Mouse (Mus musculus): ENCODE results near the gene Pdgfa. TPM values are rescaled to one million over a fixed set of nuclear protein-coding genes. Genes with fewer than 3 reads are reported as not detected.

Gene Pdgfa
- polyA plus RNA-seq, 1 experiment, result 56.4 TPM

DNA sequence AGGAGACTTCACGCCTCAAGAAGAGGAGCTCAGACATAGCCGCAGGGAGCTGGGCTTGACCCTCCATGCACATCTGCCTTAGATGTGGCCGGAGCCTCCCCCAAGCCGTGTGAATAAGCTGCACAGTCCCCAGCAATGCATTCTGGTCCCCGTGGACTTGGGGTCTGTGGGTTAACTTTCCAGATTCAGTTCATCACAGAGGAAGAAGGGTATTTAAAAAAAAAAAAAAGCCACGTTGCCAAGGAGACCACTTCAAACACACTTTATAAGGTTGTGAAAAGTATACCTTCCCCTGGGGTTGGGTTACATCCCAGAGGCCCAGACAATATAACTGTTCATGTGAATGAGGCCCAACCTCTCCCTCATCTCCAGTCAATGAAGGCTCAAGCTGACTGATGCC lies 37.6 kb upstream of the Pdgfa start:
- H3K79me3 ChIP-seq (ENCODE audit: low read depth), result no peaks in the 10 kb centered on the region
- no peak overlapping the region for H3ac ChIP-seq (ENCODE audit: control insufficient read depth, insufficient read length, low read depth)
- no peaks in the 10 kb centered on the region for H3K27me3 ChIP-seq (ENCODE audit: control insufficient read depth, insufficient read depth, insufficient read length)
- no peaks in the 10 kb centered on the region for H3K36me3 ChIP-seq (ENCODE audit: control insufficient read depth, insufficient read depth)
- no peak for TF ChIP-seq CEBPB (IDR thresholded peaks at IDR 0.05; ENCODE audit: low read depth)
- no peak for TF ChIP-seq USF1 (IDR thresholded peaks at IDR 0.05; ENCODE audit: low read depth)
- TF ChIP-seq CTCF (IDR thresholded peaks at IDR 0.05; ENCODE audit: control insufficient read depth, insufficient read depth, insufficient read length), result no peak
- TF ChIP-seq MYOG (IDR thresholded peaks at IDR 0.05; ENCODE audit: control insufficient read depth, extremely low read depth, insufficient read length), result no peak
- TF ChIP-seq MYOD1 (IDR thresholded peaks at IDR 0.05; ENCODE audit: control insufficient read depth, insufficient read length, low read depth), result no peak
- no peak for TF ChIP-seq FOSL1 (IDR thresholded peaks at IDR 0.05; ENCODE audit: insufficient read depth, low read length, poor library complexity, severe bottlenecking)
- no peak for TF ChIP-seq MAX (IDR thresholded peaks at IDR 0.05)
- no peaks in the 10 kb centered on the region for H3K79me2 ChIP-seq (ENCODE audit: control insufficient read depth, insufficient read depth)
- no peak overlapping the region for H3K4me3 ChIP-seq (ENCODE audit: insufficient read depth, poor library complexity, severe bottlenecking)

DNA sequence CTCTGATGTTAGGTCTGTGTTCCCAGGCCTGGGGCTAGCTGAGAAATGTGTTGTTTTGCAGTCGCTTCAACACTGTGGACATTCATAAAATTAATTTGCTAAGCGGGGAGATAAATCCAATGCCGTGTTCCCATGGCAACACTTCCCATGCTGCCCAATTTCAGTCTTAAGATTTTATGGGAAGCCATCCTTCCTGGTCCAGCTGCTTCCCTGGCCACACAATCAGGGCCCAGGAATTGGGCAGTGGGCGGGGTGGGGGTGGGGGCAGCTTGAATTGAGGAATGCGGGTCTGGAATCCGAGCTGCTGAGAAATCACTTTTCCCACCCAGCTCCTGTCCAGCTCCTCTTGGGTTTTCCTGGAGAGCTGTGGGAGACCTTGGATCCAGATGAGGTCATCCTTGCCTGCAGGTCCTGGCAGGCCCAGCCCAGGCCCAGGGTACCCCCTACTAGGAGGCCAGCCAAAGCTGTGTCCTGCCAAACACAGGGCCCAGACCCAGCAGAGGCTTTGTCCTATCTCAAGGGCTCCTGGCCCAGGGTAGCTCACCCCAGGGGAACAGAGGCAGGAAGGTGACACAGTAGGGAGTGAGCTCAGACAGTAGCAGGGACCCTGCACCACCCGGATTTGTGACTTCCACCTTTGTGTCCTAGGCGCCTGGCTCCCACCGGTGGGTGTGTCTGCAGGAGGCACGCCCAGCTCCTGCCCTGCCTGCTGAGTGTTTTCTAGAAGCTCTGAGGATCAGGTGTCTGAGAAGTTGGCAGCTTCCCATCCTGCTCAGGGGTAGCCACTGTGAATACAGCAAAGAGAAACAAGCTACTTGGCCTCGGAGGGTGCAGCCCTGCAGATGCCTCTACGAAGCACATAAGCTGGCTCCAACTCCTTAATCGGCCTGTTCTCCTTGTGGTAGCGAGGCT lies 36.5 kb upstream of the Pdgfa start:
- no peaks in the 10 kb centered on the region for H3K79me2 ChIP-seq (ENCODE audit: control insufficient read depth, insufficient read depth)
- TF ChIP-seq MYOG (IDR thresholded peaks at IDR 0.05; ENCODE audit: control insufficient read depth, extremely low read depth, insufficient read length), result no peak
- TF ChIP-seq FOSL1 (IDR thresholded peaks at IDR 0.05; ENCODE audit: insufficient read depth, low read length, poor library complexity, severe bottlenecking), result no peak
- no peak for TF ChIP-seq USF1 (IDR thresholded peaks at IDR 0.05; ENCODE audit: low read depth)
- no peak for TF ChIP-seq CTCF (IDR thresholded peaks at IDR 0.05; ENCODE audit: control insufficient read depth, insufficient read depth, insufficient read length)
- TF ChIP-seq MYOD1 (IDR thresholded peaks at IDR 0.05; ENCODE audit: control insufficient read depth, insufficient read length, low read depth), result no peak
- TF ChIP-seq MAX (IDR thresholded peaks at IDR 0.05), result no peak
- no peak for TF ChIP-seq CEBPB (IDR thresholded peaks at IDR 0.05; ENCODE audit: low read depth)
- no peaks in the 10 kb centered on the region for H3K36me3 ChIP-seq (ENCODE audit: control insufficient read depth, insufficient read depth)
- no peak overlapping the region for H3K4me3 ChIP-seq (ENCODE audit: insufficient read depth, poor library complexity, severe bottlenecking)
- no peak overlapping the region for H3ac ChIP-seq (ENCODE audit: control insufficient read depth, insufficient read length, low read depth)
- no peaks in the 10 kb centered on the region for H3K27me3 ChIP-seq (ENCODE audit: control insufficient read depth, insufficient read depth, insufficient read length)
- H3K79me3 ChIP-seq (ENCODE audit: low read depth), result no peaks in the 10 kb centered on the region

DNA sequence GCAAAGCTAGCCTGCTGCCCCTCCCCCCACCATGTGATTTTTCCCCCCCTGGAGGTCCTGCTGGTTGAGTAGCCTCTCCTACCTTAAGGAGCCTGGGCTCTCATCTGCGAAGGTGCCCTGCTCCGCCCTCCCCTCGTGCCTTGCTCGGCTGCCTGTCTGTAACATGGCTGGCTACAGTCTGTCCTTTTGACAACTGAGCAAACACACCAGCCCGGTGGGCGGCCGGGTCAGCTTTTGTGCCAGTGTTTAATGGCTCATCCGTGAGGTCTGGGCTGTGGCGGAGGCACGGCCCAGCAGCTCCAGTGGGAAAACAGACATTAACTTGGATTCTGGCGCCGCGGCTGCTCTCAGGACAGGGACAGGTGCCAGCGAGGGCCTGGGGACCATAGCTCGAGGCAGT lies 30.4 kb upstream of the Pdgfa start:
- Histone ChIP-seq H3K27me3 (ENCODE audit: control insufficient read depth, insufficient read depth, insufficient read length) (no peaks in the 10 kb centered on the region), H3K79me3 (ENCODE audit: low read depth) (no peaks in the 10 kb centered on the region), H3K4me3 (ENCODE audit: insufficient read depth, poor library complexity, severe bottlenecking) (no peak overlapping the region), H3ac (ENCODE audit: control insufficient read depth, insufficient read length, low read depth) (no peak overlapping the region), H3K79me2 (ENCODE audit: control insufficient read depth, insufficient read depth) (no peaks in the 10 kb centered on the region), H3K36me3 (ENCODE audit: control insufficient read depth, insufficient read depth) (no peaks in the 10 kb centered on the region)
- TF ChIP-seq MYOG (IDR thresholded peaks at IDR 0.05; ENCODE audit: control insufficient read depth, extremely low read depth, insufficient read length), result no peak
- no peak for TF ChIP-seq MAX (IDR thresholded peaks at IDR 0.05)
- no peak for TF ChIP-seq FOSL1 (IDR thresholded peaks at IDR 0.05; ENCODE audit: insufficient read depth, low read length, poor library complexity, severe bottlenecking)

DNA sequence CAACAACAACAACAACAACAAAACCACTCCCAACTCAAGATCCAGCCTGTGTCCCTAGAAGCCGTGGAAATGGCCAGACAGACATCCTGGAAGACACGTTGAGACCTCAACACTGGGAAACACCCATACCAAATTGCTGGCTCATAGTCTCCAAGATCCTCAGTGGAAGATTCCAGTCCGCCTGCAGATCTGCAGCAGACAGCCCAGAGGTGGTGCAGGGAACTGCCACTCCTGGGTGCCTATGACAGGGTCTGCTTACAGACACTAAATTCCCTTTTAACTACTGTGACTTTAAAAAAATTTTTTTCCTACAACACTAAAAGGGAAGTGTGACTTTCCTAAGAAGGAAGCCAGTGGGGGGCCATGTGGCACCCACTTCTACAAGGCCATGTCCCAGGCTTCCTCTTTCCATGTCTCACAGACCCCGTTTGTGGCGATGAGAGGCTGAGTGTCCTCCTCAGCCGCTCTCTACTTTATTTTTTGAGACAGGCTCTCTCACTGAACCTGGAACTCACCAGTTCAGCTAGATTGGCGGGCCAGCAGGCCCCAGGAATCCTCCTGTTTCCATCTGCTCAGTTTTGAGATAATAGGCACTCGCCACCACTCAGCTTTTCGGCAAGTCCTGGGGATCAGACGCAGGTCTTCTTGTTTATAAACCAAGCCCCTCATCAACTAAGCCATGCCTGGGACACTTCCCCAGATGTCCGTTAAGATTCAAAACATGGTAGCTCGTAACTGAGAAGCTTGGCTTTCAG lies 27.4 kb upstream of the Pdgfa start:
- no peak for TF ChIP-seq MYOD1 (IDR thresholded peaks at IDR 0.05; ENCODE audit: control insufficient read depth, insufficient read length, low read depth)
- TF ChIP-seq USF1 (IDR thresholded peaks at IDR 0.05; ENCODE audit: low read depth), result no peak
- TF ChIP-seq CEBPB (IDR thresholded peaks at IDR 0.05; ENCODE audit: low read depth), result no peak
- no peak for TF ChIP-seq MAX (IDR thresholded peaks at IDR 0.05)
- TF ChIP-seq FOSL1 (IDR thresholded peaks at IDR 0.05; ENCODE audit: insufficient read depth, low read length, poor library complexity, severe bottlenecking), result no peak
- no peak for TF ChIP-seq MYOG (IDR thresholded peaks at IDR 0.05; ENCODE audit: control insufficient read depth, extremely low read depth, insufficient read length)
- TF ChIP-seq CTCF (IDR thresholded peaks at IDR 0.05; ENCODE audit: control insufficient read depth, insufficient read depth, insufficient read length), result no peak
- H3K79me2 ChIP-seq (ENCODE audit: control insufficient read depth, insufficient read depth), result no peaks in the 10 kb centered on the region
- no peak overlapping the region for H3ac ChIP-seq (ENCODE audit: control insufficient read depth, insufficient read length, low read depth)
- no peaks in the 10 kb centered on the region for H3K27me3 ChIP-seq (ENCODE audit: control insufficient read depth, insufficient read depth, insufficient read length)
- no peak overlapping the region for H3K4me3 ChIP-seq (ENCODE audit: insufficient read depth, poor library complexity, severe bottlenecking)
- no peaks in the 10 kb centered on the region for H3K79me3 ChIP-seq (ENCODE audit: low read depth)
- H3K36me3 ChIP-seq (ENCODE audit: control insufficient read depth, insufficient read depth), result no peaks in the 10 kb centered on the region

DNA sequence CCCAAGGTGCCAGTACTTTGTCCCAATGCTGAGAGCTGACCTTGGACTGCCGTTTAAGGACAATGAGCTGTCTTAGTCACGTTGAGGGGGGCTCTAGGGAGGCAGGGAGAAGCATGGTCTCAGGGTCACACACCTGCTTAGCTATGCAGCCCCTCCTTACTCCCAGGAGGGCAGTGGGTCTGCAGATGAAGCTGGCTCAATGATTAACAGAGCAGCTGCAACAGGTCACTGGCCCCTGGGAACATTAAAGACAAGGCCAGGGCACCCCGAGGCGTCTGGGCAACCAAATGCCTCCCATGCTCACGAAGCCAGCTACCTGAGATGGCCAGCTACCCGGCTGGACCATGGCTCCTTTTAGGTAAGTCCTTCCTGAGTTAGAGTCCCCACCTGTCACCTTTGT lies 23.4 kb upstream of the Pdgfa start:
- Histone ChIP-seq H3K36me3 (ENCODE audit: control insufficient read depth, insufficient read depth) (no peaks in the 10 kb centered on the region), H3K27me3 (ENCODE audit: control insufficient read depth, insufficient read depth, insufficient read length) (no peaks in the 10 kb centered on the region), H3ac (ENCODE audit: control insufficient read depth, insufficient read length, low read depth) (no peak overlapping the region), H3K79me3 (ENCODE audit: low read depth) (no peaks in the 10 kb centered on the region), H3K4me3 (ENCODE audit: insufficient read depth, poor library complexity, severe bottlenecking) (no peak overlapping the region), H3K79me2 (ENCODE audit: control insufficient read depth, insufficient read depth) (no peaks in the 10 kb centered on the region)
- no peak for TF ChIP-seq MYOD1 (IDR thresholded peaks at IDR 0.05; ENCODE audit: control insufficient read depth, insufficient read length, low read depth)
- TF ChIP-seq FOSL1 (IDR thresholded peaks at IDR 0.05; ENCODE audit: insufficient read depth, low read length, poor library complexity, severe bottlenecking), result no peak
- TF ChIP-seq MAX (IDR thresholded peaks at IDR 0.05), result no peak
- TF ChIP-seq USF1 (IDR thresholded peaks at IDR 0.05; ENCODE audit: low read depth), result no peak
- no peak for TF ChIP-seq MYOG (IDR thresholded peaks at IDR 0.05; ENCODE audit: control insufficient read depth, extremely low read depth, insufficient read length)
- no peak for TF ChIP-seq CTCF (IDR thresholded peaks at IDR 0.05; ENCODE audit: control insufficient read depth, insufficient read depth, insufficient read length)
- no peak for TF ChIP-seq CEBPB (IDR thresholded peaks at IDR 0.05; ENCODE audit: low read depth)

Data from C2C12 (cell line).